ENCODE assay signal across 8 mouse cellular contexts in genomic region chr6:87997706-87998265, GRCm38 (mm10). TPM values are rescaled to one million over a fixed set of nuclear protein-coding genes. Genes with fewer than 3 reads are reported as not detected.
A peak's percentile ranks its signal among the peaks of the same experiment; 100 is the strongest.
DNase-seq lines count a peak whose midpoint lies in the region; ATAC-seq and TF ChIP-seq lines count a peak whose summit lies in the region.

No protein-coding gene starts in this region.

- intact Hi-C loops in left cerebral cortex, adult 2 months (cut with DNase I) = loop anchor here (5.0 kb wide), 2 partner anchors 110 to 160 kb away; partner anchors contain the start of genes Copg1, Gm45140 and Isy1

- H3K9me3 ChIP-seq in hindbrain, postnatal 0 days (ENCODE audit: low read length) = no peaks in the 10 kb centered on the region

- H3K27ac ChIP-seq in hindbrain, postnatal 0 days = no peak overlapping the region
- H3K27ac ChIP-seq in left cerebral cortex, adult 2 months = peak overlapping the region; percentile 44

- H3K4me1 ChIP-seq in hindbrain, postnatal 0 days (ENCODE audit: insufficient read depth, low read length) = peaks cover 6% of the 10 kb centered on the region; the same call in 1 of the 2 replicates

- ATAC-seq in hindbrain, postnatal 0 days = peak; percentile 66
- ATAC-seq in megakaryocyte-erythroid progenitor cell, adult 5-6 weeks (replicated peaks; ENCODE audit: low FRiP score, low TSS enrichment, poor library complexity, severe bottlenecking) = peak; percentile 70

- no peaks in the 10 kb centered on the region for H3K27me3 ChIP-seq in hindbrain, postnatal 0 days (ENCODE audit: insufficient read depth, low read length)

- DNase-seq in MEL-GATA-1-ER (ENCODE audit: extremely low read depth, low read depth) = peak; percentile 33
- DNase-seq in cerebellum, adult 11 months = peak; percentile 62
- peak; percentile 75 for DNase-seq in forelimb bud, embryonic 11.5 days (ENCODE audit: low read depth, low spot score)
- DNase-seq in hindbrain, postnatal 0 days (ENCODE audit: low spot score) = peak; percentile 84
- DNase-seq in left cerebral cortex, adult 2 months (ENCODE audit: extremely low spot score in 1 of 2, low spot score in 2 of 2) = peak; percentile 73 to 79
- peak; percentile 73 for DNase-seq in right cerebral cortex, postnatal 14 days
- DNase-seq in urinary bladder, postnatal 14 days (ENCODE audit: low spot score) = peak; percentile 75

- no peak overlapping the region for H3K4me3 ChIP-seq in hindbrain, postnatal 0 days (ENCODE audit: low read length)
- no peak overlapping the region for H3K4me3 ChIP-seq in left cerebral cortex, adult 2 months

- H3K36me3 ChIP-seq in hindbrain, postnatal 0 days (ENCODE audit: insufficient read depth, low read length) = peaks cover 20% of the 10 kb centered on the region

- H3K9ac ChIP-seq in hindbrain, postnatal 0 days (replicated peaks; ENCODE audit: low read length) = no peak overlapping the region

- 61% methylated on average over 7 of the region's 7 CpGs for WGBS in hindbrain, postnatal 0 days

- H3K4me2 ChIP-seq in hindbrain, postnatal 0 days (ENCODE audit: low read depth, low read length) = no peak overlapping the region

- peak; percentile 88 for TF ChIP-seq CTCF in hindbrain, postnatal 0 days (IDR thresholded peaks at IDR 0.05; ENCODE audit: low read depth)
- TF ChIP-seq CTCF in left cerebral cortex, adult 2 months (IDR thresholded peaks at IDR 0.05) = peak; percentile 80

RNA-seq across cellular contexts. Expression of gene H1fx, which starts 16.3 kb away (rescaled TPM):
- 21.9 and 58.5 TPM in 2 replicates for total RNA-seq in hindbrain, postnatal 0 days (2014; rRNA removed)
- 56.3 and 61.3 TPM in 2 replicates for polyA plus RNA-seq in hindbrain, postnatal 0 days (2015; fragmentation: Nextera tagmentation; extraction: Ambion mirVana)
- total RNA-seq in left cerebral cortex, adult 2 months (2021) = 10 to 100 TPM; 56.4 to 66.3 TPM
- 3.0 and 6.1 TPM in 2 replicates for total RNA-seq in megakaryocyte-erythroid progenitor cell, adult 5-6 weeks (2014; fragmentation: Nextera tagmentation)
- 0.95 and 2.3 TPM in 2 replicates for total RNA-seq in megakaryocyte-erythroid progenitor cell, adult 5-6 weeks (2017)

RNA-seq across cellular contexts. Expression of gene Rab7, which starts 47.3 kb away (rescaled TPM):
- total RNA-seq in hindbrain, postnatal 0 days (2014; rRNA removed) = 88.3 and 90.0 TPM in 2 replicates
- polyA plus RNA-seq in hindbrain, postnatal 0 days (2015; fragmentation: Nextera tagmentation; extraction: Ambion mirVana) = 325 and 345 TPM in 2 replicates
- 100 to 1,000 TPM; 314 to 317 TPM for total RNA-seq in left cerebral cortex, adult 2 months (2021)
- total RNA-seq in megakaryocyte-erythroid progenitor cell, adult 5-6 weeks (2014; fragmentation: Nextera tagmentation) = 158 and 182 TPM in 2 replicates
- 59.7 and 68.5 TPM in 2 replicates for total RNA-seq in megakaryocyte-erythroid progenitor cell, adult 5-6 weeks (2017)

Comparison
In these comparisons a context has a peak if more than half of its experiments do, and no peak if none do; other contexts are left out.
1. DNase-seq: peak in every context shown above with its lines; median percentile 84 in hindbrain, postnatal 0 days; 76 in left cerebral cortex, adult 2 months; 75 in forelimb bud, embryonic 11.5 days; 75 in urinary bladder, postnatal 14 days; 73 in right cerebral cortex, postnatal 14 days; 62 in cerebellum, adult 11 months; 33 in MEL-GATA-1-ER.